Mouse (Mus musculus): ENCODE results near the gene Lzts2.

Gene Lzts2

DNA sequence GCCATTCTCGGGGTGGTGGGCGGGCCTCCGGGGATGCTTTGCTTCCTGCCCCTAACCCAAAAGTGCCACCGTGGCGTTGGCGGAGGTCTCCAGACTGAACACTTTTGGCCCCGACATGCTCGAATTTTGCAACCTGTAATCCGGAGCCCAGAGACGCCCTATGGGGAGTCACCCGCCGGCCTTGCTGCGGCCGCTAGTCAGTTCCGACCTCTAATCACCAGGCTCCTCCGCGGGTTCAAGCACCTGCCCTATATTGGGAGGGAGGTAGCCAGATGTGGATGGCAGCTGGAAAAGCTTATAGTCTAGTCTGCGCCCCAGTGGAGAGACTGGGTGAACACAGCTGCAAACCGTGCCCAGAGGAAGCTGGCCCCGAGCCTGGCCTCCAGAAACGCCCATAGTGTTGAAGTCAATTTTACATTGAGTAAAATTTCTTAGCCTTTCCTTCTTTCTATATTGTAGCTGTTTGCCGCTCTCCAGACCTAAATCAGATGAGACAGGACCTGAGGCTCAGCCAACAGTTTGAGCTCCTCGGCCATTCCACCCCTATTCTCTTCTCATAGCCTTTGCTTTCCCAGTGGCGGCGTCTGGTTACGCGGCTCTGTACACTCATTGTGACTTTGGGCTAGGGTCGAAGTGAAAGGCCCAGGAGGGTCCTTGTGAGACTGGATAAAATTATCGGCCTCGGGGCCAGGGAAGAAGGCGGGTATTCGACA, 61.3 kb downstream of the Lzts2 start:
- CTCF ChIA-PET = interaction anchor here (0.5 to 2.3 kb wide), 4 partner anchors 17 to 711 kb away, joined by 3 to 24 read pairs (median 6); partner anchors contain the start of gene Twnk

DNA sequence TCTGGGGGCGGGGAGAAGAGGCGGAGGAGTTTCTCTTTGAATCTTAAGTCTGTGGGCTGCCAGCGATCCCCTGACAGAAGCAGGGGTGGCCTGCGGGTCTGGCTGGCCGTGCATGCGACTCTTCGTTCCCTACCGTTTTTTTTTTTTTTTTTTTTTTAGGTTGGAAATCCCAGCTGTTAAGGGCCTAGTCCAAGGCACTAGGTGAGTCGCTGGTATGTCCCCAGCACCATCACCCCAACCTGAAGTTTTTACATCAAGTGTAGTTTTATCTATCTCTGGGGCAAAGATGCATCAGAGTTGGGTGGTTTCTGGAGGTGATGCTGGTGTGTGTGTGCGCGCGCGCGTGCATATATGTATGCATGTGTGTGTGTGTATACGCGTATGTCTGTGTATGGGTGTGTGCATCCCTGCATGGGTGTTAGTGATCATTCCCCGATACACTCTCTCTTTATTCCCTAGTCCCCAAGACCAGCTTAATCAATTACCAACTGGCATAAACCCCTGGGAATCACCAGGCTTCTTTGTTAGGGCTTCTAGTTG, 61.9 kb downstream of the Lzts2 start:
- CTCF ChIA-PET = interaction anchor here (0.5 kb wide), 1 partner anchor 574 kb away, joined by 24 read pairs; no protein-coding TSS in a partner anchor

All from spleen, embryonic (tissue).